Mouse (Mus musculus): ENCODE results near the gene Nrgn.

Nrgn gene

GRCm38 (mm10) chr9:37552536-37553293, at the start of gene Nrgn:
Gene Nrgn, minus strand, starts transcription at chr9:37552904.
- peak; percentile 94 to 96 for DNase-seq (ENCODE audit: low spot score in 2 of 2)

GRCm38 (mm10) chr9:37600538-37601205, 48.0 kb upstream of the Nrgn start:
- DNase-seq (ENCODE audit: low spot score in 2 of 2) = no peak

- DNase-seq (ENCODE audit: low spot score in 2 of 2) = no peak
These were observed 45.9 kb upstream of the Nrgn start for GRCm38 (mm10) chr9:37598637-37599036.

- DNase-seq (ENCODE audit: low spot score in 2 of 2) = no peak
These were observed 42.9 kb upstream of the Nrgn start for GRCm38 (mm10) chr9:37595570-37595969.

- DNase-seq (ENCODE audit: low spot score in 2 of 2) = no peak
These were observed 41.0 kb upstream of the Nrgn start for GRCm38 (mm10) chr9:37593690-37594089.

GRCm38 (mm10) chr9:37592633-37593032, 39.9 kb upstream of the Nrgn start:
- DNase-seq (ENCODE audit: low spot score in 2 of 2) = no peak

GRCm38 (mm10) chr9:37592025-37592424, 39.3 kb upstream of the Nrgn start:
- DNase-seq (ENCODE audit: low spot score in 2 of 2) = no peak

- no peak for DNase-seq (ENCODE audit: low spot score in 2 of 2)
These were observed 37.7 kb upstream of the Nrgn start for GRCm38 (mm10) chr9:37590381-37590780.

GRCm38 (mm10) chr9:37586718-37587117, 34.0 kb upstream of the Nrgn start:
- no peak for DNase-seq (ENCODE audit: low spot score in 2 of 2)

GRCm38 (mm10) chr9:37583594-37583993, 30.9 kb upstream of the Nrgn start:
- no peak for DNase-seq (ENCODE audit: low spot score in 2 of 2)

GRCm38 (mm10) chr9:37576436-37576930, 23.8 kb upstream of the Nrgn start:
- DNase-seq (ENCODE audit: low spot score in 2 of 2) = peak; percentile 52 to 64

- DNase-seq (ENCODE audit: low spot score in 2 of 2) = peak in 1 of 2 experiments; percentile 44
These were observed 19.6 kb upstream of the Nrgn start for GRCm38 (mm10) chr9:37572204-37572876.

GRCm38 (mm10) chr9:37569231-37569835, 16.6 kb upstream of the Nrgn start:
- no peak for DNase-seq (ENCODE audit: low spot score in 2 of 2)

- DNase-seq (ENCODE audit: low spot score in 2 of 2) = no peak
These were observed 16.0 kb upstream of the Nrgn start for GRCm38 (mm10) chr9:37568605-37569214.

GRCm38 (mm10) chr9:37567892-37568604, 15.3 kb upstream of the Nrgn start:
- peak; percentile 68 to 70 for DNase-seq (ENCODE audit: low spot score in 2 of 2)

GRCm38 (mm10) chr9:37567454-37567853, 14.8 kb upstream of the Nrgn start:
- no peak for DNase-seq (ENCODE audit: low spot score in 2 of 2)

GRCm38 (mm10) chr9:37567019-37567418, 14.3 kb upstream of the Nrgn start:
- DNase-seq (ENCODE audit: low spot score in 2 of 2) = no peak

GRCm38 (mm10) chr9:37563805-37564204, 11.1 kb upstream of the Nrgn start:
- no peak for DNase-seq (ENCODE audit: low spot score in 2 of 2)

GRCm38 (mm10) chr9:37560617-37561016, 7.9 kb upstream of the Nrgn start:
- DNase-seq (ENCODE audit: low spot score in 2 of 2) = no peak

GRCm38 (mm10) chr9:37556366-37556765, 3.7 kb upstream of the Nrgn start:
- DNase-seq (ENCODE audit: low spot score in 2 of 2) = peak; percentile 60 to 74

Data from right cerebral cortex, postnatal 10 days (tissue).